Mouse (Mus musculus) erythroblast, embryonic 14.5 days (primary cell): ENCODE measurements around the gene Galnt9.

Source experiments
- GATA1 ChIP-seq: IDR thresholded peaks from 2 replicates; pipeline ENCODE4 v1.6.1; 2012; ENCODE audit warnings: low read length, inconsistent platforms, mixed read lengths
- TAL1 ChIP-seq: IDR thresholded peaks from 3 replicates; pipeline ENCODE4 v1.6.1; 2012; ENCODE audit warnings: low read length, inconsistent platforms, mixed read lengths

GRCm38 (mm10) chr5:110597502-110597901 is 53.3 kb downstream of the Galnt9 start:
- TF ChIP-seq GATA1 (no peak), TAL1 (no peak)
